Mouse (Mus musculus): ENCODE data around the gene Cd274. TPM values are rescaled to one million over a fixed set of nuclear protein-coding genes. Genes with fewer than 3 reads are reported as not detected.

Gene Cd274
- polyA plus RNA-seq, 2 experiments from 2014 or later, result 37.7 to 48.6 TPM

- ATAC-seq, result no peak
Measured at GRCm38 (mm10) chr19:29365105-29365504, 2.1 kb upstream of the Cd274 start.

- ATAC-seq, result no peak
Measured at GRCm38 (mm10) chr19:29366226-29366968, 858 bp upstream of the Cd274 start.

- no peak for ATAC-seq
Measured at GRCm38 (mm10) chr19:29368041-29368440, 786 bp downstream of the Cd274 start.

GRCm38 (mm10) chr19:29368671-29369309 is 1.5 kb downstream of the Cd274 start:
- ATAC-seq, result no peak

- ATAC-seq, result no peak
Measured at GRCm38 (mm10) chr19:29370112-29370511, 2.9 kb downstream of the Cd274 start.

GRCm38 (mm10) chr19:29370545-29371283 is 3.5 kb downstream of the Cd274 start:
- ATAC-seq, result no peak

GRCm38 (mm10) chr19:29371284-29372081 is 4.2 kb downstream of the Cd274 start:
- ATAC-seq, result no peak

GRCm38 (mm10) chr19:29372138-29372537 is 4.9 kb downstream of the Cd274 start:
- ATAC-seq, result no peak

- no peak for ATAC-seq
Measured at GRCm38 (mm10) chr19:29372621-29373020, 5.4 kb downstream of the Cd274 start.

GRCm38 (mm10) chr19:29373438-29373837 is 6.2 kb downstream of the Cd274 start:
- ATAC-seq, result no peak

GRCm38 (mm10) chr19:29374947-29375346 is 7.7 kb downstream of the Cd274 start:
- ATAC-seq, result no peak

- ATAC-seq, result no peak
Measured at GRCm38 (mm10) chr19:29376382-29376781, 9.1 kb downstream of the Cd274 start.

GRCm38 (mm10) chr19:29379839-29380603 is 12.8 kb downstream of the Cd274 start:
- ATAC-seq, result no peak

GRCm38 (mm10) chr19:29383368-29383767 is 16.1 kb downstream of the Cd274 start:
- no peak for ATAC-seq

- no peak for ATAC-seq
Measured at GRCm38 (mm10) chr19:29384412-29384811, 17.2 kb downstream of the Cd274 start.

- ATAC-seq, result no peak
Measured at GRCm38 (mm10) chr19:29384994-29385393, 17.7 kb downstream of the Cd274 start.

- no peak for ATAC-seq
Measured at GRCm38 (mm10) chr19:29385822-29386221, 18.6 kb downstream of the Cd274 start.

- no peak for ATAC-seq
Measured at GRCm38 (mm10) chr19:29388818-29389217, 21.6 kb downstream of the Cd274 start.

- ATAC-seq, result no peak
Measured at GRCm38 (mm10) chr19:29390483-29390882, 23.2 kb downstream of the Cd274 start.

GRCm38 (mm10) chr19:29391279-29391678 is 24.0 kb downstream of the Cd274 start:
- ATAC-seq, result peak; percentile 65

GRCm38 (mm10) chr19:29393333-29393732 is 26.1 kb downstream of the Cd274 start:
- no peak for ATAC-seq

GRCm38 (mm10) chr19:29394721-29395120 is 27.5 kb downstream of the Cd274 start:
- ATAC-seq, result no peak
